Mouse (Mus musculus) cerebellum, adult 9-11 months (tissue): ENCODE measurements around the gene Frmpd3.
A peak's percentile ranks its signal among the peaks of the same experiment; 100 is the strongest.
"Not testable (repeated sequence)": the region's sequence is repeated elsewhere in the genome, so short reads cannot be mapped to it uniquely, and the experiment has no call there.

Experiments used
- DNase-seq: peaks from one replicate; pipeline ENCODE4 v3.0.0; 2022

The Frmpd3 gene

GRCm38 (mm10) chrX:140341656-140342392, at the start of gene Frmpd3:
Frmpd3 (plus strand) TSS chrX:140342263.
- DNase-seq: no peak

GRCm38 (mm10) chrX:140303731-140304130, 38.3 kb upstream of the Frmpd3 start:
- no peak for DNase-seq

GRCm38 (mm10) chrX:140305652-140306051, 36.4 kb upstream of the Frmpd3 start:
- no peak for DNase-seq

GRCm38 (mm10) chrX:140317931-140318330, 24.1 kb upstream of the Frmpd3 start:
- no peak for DNase-seq

GRCm38 (mm10) chrX:140319131-140319530, 22.9 kb upstream of the Frmpd3 start:
- no peak for DNase-seq

- DNase-seq: not testable (repeated sequence)
Measured at GRCm38 (mm10) chrX:140320671-140321070, 21.4 kb upstream of the Frmpd3 start.

- DNase-seq: no peak
Measured at GRCm38 (mm10) chrX:140342393-140343163, 515 bp downstream of the Frmpd3 start.

- no peak for DNase-seq
Measured at GRCm38 (mm10) chrX:140375628-140376027, 33.6 kb downstream of the Frmpd3 start.

- DNase-seq: no peak
Measured at GRCm38 (mm10) chrX:140399986-140400385, 57.9 kb downstream of the Frmpd3 start.

GRCm38 (mm10) chrX:140402904-140403303, 60.8 kb downstream of the Frmpd3 start:
- DNase-seq: no peak

- DNase-seq: no peak
Measured at GRCm38 (mm10) chrX:140406079-140406478, 64.0 kb downstream of the Frmpd3 start.

- no peak for DNase-seq
Measured at GRCm38 (mm10) chrX:140406501-140406900, 64.4 kb downstream of the Frmpd3 start.

GRCm38 (mm10) chrX:140407593-140407992, 65.5 kb downstream of the Frmpd3 start:
- DNase-seq: no peak

GRCm38 (mm10) chrX:140418467-140418866, 76.4 kb downstream of the Frmpd3 start:
- DNase-seq: no peak

- DNase-seq: no peak
Measured at GRCm38 (mm10) chrX:140427124-140427523, 85.1 kb downstream of the Frmpd3 start.

GRCm38 (mm10) chrX:140428252-140428651, 86.2 kb downstream of the Frmpd3 start:
- DNase-seq: peak; percentile 3

- no peak for DNase-seq
Measured at GRCm38 (mm10) chrX:140429985-140430384, 87.9 kb downstream of the Frmpd3 start.

GRCm38 (mm10) chrX:140430506-140430905, 88.4 kb downstream of the Frmpd3 start:
- peak; percentile 58 for DNase-seq

- DNase-seq: no peak
Measured at GRCm38 (mm10) chrX:140431981-140432380, 89.9 kb downstream of the Frmpd3 start.

GRCm38 (mm10) chrX:140432786-140433185, 90.7 kb downstream of the Frmpd3 start:
- DNase-seq: peak; percentile 20

GRCm38 (mm10) chrX:140437906-140438305, 95.8 kb downstream of the Frmpd3 start:
- no peak for DNase-seq

- DNase-seq: no peak
Measured at GRCm38 (mm10) chrX:140445551-140445950, 103.5 kb downstream of the Frmpd3 start.

GRCm38 (mm10) chrX:140450071-140450470, 108.0 kb downstream of the Frmpd3 start:
- no peak for DNase-seq

GRCm38 (mm10) chrX:140456279-140456731, 114.2 kb downstream of the Frmpd3 start, which contains the start of gene Prps1:
Prps1 (plus strand) TSS chrX:140456613.
- DNase-seq: peak; percentile 84
